Mouse (Mus musculus): ENCODE data around the gene Rxfp3. TPM values are rescaled to one million over a fixed set of nuclear protein-coding genes. Genes with fewer than 3 reads are reported as not detected.

Gene Rxfp3
- polyA plus RNA-seq (2012; rRNA removed), result not detected in 2 replicates

DNA sequence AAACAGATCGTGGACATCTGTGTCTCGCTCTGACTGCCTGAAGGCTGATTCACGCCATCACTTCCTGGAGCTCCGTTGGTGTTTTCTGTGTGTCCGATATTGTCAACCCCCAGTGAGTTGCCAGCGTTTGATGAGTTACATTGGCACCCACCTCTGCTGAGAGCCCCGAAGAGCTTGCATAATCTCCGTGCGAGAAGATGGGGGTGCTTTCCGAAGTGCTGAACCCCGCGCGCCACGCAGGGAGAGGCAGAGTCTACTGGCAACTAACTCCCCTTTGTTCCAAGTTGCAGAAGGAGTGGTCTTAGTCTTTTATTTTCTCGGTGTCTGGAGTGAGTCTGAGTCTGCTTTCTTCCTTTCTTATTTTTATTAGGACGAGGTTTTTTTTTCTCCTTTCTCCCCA lies at the start of gene Rxfp3:
Rxfp3 (minus strand) TSS at position 281 of the 400 bp plus-strand sequence.
- H3K36me3 ChIP-seq (ENCODE audit: control insufficient read depth, insufficient read depth, low read length), result no peaks in the 10 kb centered on the region
- H3K27me3 ChIP-seq (replicated peaks; ENCODE audit: control insufficient read depth, insufficient read depth, low read length), result no peaks in the 10 kb centered on the region
- no peak within 1 kb of the TSS for H3K27ac ChIP-seq (ENCODE audit: insufficient read depth, low read depth, low read length)
- WGBS, result 3% methylated on average over 16 of the region's 16 CpGs
- H3K4me1 ChIP-seq (ENCODE audit: control insufficient read depth, insufficient read depth, low read length), result 0 out of 2 replicates have a peak, but pooled peaks cover 3% of the 10 kb centered on the region
- peak within 1 kb of the TSS; percentile 34 for H3K4me3 ChIP-seq (ENCODE audit: insufficient read depth, low read depth, low read length)
- no peak for TF ChIP-seq CTCF (conservative IDR thresholded peaks at IDR 0.05; ENCODE audit: insufficient read depth, insufficient read length, low read depth, low read length)
- TF ChIP-seq POLR2A (IDR thresholded peaks at IDR 0.05; ENCODE audit: low read depth, low read length), result no peak
- no peak for DNase-seq

DNA sequence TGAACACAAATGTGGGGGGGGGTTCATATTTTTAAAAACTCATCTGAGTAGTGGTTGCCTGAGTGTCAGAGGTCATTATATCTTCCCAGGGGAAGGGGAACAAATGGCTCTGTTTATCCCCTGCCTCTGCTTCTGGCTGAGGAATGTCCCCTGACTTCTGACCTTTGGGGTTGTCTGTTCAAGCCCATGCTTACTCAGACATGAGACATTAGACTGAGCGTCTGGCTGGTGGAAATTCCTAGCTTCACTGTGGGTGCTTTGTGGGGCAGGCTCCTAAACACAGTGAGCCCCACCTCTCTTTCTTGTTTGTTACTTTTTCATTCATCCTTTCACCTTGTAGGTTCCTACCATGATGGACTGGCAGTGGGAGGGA lies 47.2 kb upstream of the Rxfp3 start:
- no peak for DNase-seq
- Histone ChIP-seq H3K4me1 (ENCODE audit: control insufficient read depth, insufficient read depth, low read length) (no peaks in the 10 kb centered on the region), H3K4me3 (ENCODE audit: insufficient read depth, low read depth, low read length) (no peak overlapping the region), H3K36me3 (ENCODE audit: control insufficient read depth, insufficient read depth, low read length) (no peaks in the 10 kb centered on the region), H3K27ac (ENCODE audit: insufficient read depth, low read depth, low read length) (no peak overlapping the region), H3K27me3 (replicated peaks; ENCODE audit: control insufficient read depth, insufficient read depth, low read length) (no peaks in the 10 kb centered on the region)
- WGBS, result 43% methylated on average over 1 of the region's 1 CpGs
- TF ChIP-seq CTCF (conservative IDR thresholded peaks at IDR 0.05; ENCODE audit: insufficient read depth, insufficient read length, low read depth, low read length), result no peak
- no peak for TF ChIP-seq POLR2A (IDR thresholded peaks at IDR 0.05; ENCODE audit: low read depth, low read length)

DNA sequence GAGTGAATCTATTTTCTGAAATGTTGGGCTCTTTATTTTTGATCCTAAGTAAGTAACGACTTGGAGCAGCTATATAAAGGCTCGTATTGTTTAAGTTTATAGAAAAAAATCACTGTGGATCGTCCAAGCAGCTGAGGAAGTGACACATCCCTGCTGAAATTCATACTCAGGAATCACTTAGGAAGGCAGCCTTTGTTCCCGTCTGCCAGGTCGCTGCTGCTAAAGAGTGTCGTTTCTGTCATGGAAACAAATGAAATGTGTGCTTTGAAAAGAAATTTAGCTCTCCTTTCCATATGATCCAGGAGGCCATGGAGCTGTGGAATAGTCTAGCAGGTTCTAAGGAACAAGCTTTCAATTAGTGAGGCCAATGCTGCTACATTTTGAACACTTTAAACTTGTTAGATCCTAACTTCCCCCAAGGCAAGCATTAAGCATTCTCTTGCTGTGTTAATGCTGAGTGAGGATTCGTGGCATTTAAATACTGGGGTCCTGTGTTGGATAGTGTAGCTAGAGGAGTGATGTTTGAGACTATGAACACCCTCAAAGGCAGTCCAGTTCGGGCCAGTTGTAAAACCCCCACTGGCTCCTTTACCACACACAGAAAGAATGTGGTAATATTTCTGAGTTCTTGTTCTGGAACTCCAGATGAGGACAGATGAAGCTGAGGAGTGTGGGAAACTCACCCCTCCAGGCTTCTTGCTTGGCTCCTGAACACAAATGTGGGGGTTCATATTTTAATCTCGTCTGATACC lies 46.6 kb upstream of the Rxfp3 start:
- WGBS, result 33% methylated on average over 9 of the region's 9 CpGs
- TF ChIP-seq POLR2A (IDR thresholded peaks at IDR 0.05; ENCODE audit: low read depth, low read length), result no peak
- TF ChIP-seq CTCF (conservative IDR thresholded peaks at IDR 0.05; ENCODE audit: insufficient read depth, insufficient read length, low read depth, low read length), result no peak
- no peak overlapping the region for H3K4me3 ChIP-seq (ENCODE audit: insufficient read depth, low read depth, low read length)
- no peak for DNase-seq
- no peaks in the 10 kb centered on the region for H3K27me3 ChIP-seq (replicated peaks; ENCODE audit: control insufficient read depth, insufficient read depth, low read length)
- H3K4me1 ChIP-seq (ENCODE audit: control insufficient read depth, insufficient read depth, low read length), result no peaks in the 10 kb centered on the region
- H3K27ac ChIP-seq (ENCODE audit: insufficient read depth, low read depth, low read length), result no peak overlapping the region
- no peaks in the 10 kb centered on the region for H3K36me3 ChIP-seq (ENCODE audit: control insufficient read depth, insufficient read depth, low read length)

DNA sequence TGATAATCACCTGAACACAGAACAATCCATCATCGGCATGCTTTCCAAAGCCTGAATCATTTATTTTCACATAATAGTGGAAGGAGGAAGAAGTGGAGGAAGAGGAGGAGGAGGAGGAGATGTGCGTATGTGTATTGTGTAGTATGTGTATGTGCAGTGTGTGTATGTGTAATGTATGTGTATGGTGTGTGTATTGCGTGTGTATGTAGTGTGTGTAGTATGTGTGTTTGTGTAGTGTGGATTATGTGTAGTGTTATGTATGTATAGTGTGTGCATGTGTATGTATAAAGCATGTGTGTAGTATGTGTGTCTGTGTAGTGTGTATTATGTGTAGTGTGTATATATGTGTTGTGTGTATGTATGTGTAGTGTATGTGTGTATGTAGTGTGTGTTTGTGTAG lies 45.9 kb upstream of the Rxfp3 start:
- H3K27me3 ChIP-seq (replicated peaks; ENCODE audit: control insufficient read depth, insufficient read depth, low read length), result no peaks in the 10 kb centered on the region
- no peak overlapping the region for H3K27ac ChIP-seq (ENCODE audit: insufficient read depth, low read depth, low read length)
- DNase-seq, result no peak
- no peak overlapping the region for H3K4me3 ChIP-seq (ENCODE audit: insufficient read depth, low read depth, low read length)
- TF ChIP-seq POLR2A (IDR thresholded peaks at IDR 0.05; ENCODE audit: low read depth, low read length), result no peak
- H3K4me1 ChIP-seq (ENCODE audit: control insufficient read depth, insufficient read depth, low read length), result no peaks in the 10 kb centered on the region
- no peaks in the 10 kb centered on the region for H3K36me3 ChIP-seq (ENCODE audit: control insufficient read depth, insufficient read depth, low read length)
- 90% methylated on average over 3 of the region's 3 CpGs for WGBS

DNA sequence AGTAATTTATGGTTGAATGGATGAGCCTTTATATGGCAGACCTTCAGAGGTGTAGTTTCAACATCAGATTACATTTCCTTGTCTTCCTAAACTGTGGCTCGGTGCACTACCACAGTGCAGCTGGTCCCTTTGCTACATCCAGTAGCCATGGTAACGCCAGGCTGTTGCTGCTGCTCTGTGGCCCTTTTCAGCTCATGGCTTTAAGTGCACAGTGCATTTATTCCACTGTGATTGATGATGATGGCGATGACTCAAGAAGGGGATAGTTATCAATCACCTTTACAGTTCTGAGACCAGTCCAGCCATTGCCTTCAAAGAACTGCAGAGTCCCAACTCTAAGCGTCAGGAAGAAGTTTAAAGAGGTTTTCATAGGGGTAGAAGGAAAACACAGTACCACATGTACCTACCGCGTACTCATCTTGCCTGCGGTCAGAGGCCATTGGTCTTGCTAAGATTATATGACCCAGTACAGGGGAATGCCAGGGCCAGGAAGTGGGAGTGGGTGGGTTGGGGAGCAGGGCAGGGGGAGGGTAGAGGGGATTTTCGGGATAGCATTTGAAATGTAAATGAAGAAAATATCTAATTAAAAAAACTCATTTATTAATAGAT lies 45.3 kb upstream of the Rxfp3 start:
- no peaks in the 10 kb centered on the region for H3K36me3 ChIP-seq (ENCODE audit: control insufficient read depth, insufficient read depth, low read length)
- H3K27ac ChIP-seq (ENCODE audit: insufficient read depth, low read depth, low read length), result no peak overlapping the region
- H3K4me1 ChIP-seq (ENCODE audit: control insufficient read depth, insufficient read depth, low read length), result no peaks in the 10 kb centered on the region
- no peak for DNase-seq
- no peaks in the 10 kb centered on the region for H3K27me3 ChIP-seq (replicated peaks; ENCODE audit: control insufficient read depth, insufficient read depth, low read length)
- no peak for TF ChIP-seq POLR2A (IDR thresholded peaks at IDR 0.05; ENCODE audit: low read depth, low read length)
- no peak for TF ChIP-seq CTCF (conservative IDR thresholded peaks at IDR 0.05; ENCODE audit: insufficient read depth, insufficient read length, low read depth, low read length)
- 48% methylated on average over 8 of the region's 8 CpGs for WGBS
- no peak overlapping the region for H3K4me3 ChIP-seq (ENCODE audit: insufficient read depth, low read depth, low read length)

DNA sequence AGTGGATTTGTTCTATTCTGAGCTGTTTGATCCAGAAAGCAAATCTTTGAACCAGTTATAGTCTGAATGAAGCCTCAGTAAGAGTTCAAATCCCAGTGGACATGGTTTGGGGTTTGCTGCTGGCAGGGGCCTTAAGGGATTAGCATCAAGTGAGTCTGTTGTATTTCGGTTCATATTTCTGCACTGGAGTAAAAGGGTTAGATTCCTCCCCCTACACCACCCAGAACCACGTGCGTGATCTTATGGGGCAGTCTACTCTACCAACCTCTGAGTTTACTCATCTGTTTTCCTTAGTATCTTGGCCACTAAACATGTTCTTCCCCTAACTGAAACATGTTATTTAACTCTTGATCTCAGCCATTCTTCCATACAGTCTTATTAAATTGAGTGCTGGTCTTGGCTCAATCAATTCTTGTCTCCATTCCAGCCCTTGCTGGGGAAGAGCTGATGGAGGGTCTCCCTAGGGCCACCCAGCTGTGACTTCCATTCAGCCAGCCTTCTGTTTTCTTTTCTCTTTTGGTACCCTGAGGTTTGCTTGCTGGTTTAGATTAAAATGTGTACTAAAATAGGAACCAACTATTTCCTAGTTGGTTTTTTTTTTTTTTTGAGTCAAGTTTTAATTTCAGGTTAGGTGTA lies 38.1 kb upstream of the Rxfp3 start:
- Histone ChIP-seq H3K27ac (ENCODE audit: insufficient read depth, low read depth, low read length) (no peak overlapping the region), H3K27me3 (replicated peaks; ENCODE audit: control insufficient read depth, insufficient read depth, low read length) (no peaks in the 10 kb centered on the region), H3K36me3 (ENCODE audit: control insufficient read depth, insufficient read depth, low read length) (no peaks in the 10 kb centered on the region), H3K4me1 (ENCODE audit: control insufficient read depth, insufficient read depth, low read length) (no peaks in the 10 kb centered on the region), H3K4me3 (ENCODE audit: insufficient read depth, low read depth, low read length) (no peak overlapping the region)
- DNase-seq, result no peak
- 80% methylated on average over 3 of the region's 3 CpGs for WGBS
- no peak for TF ChIP-seq POLR2A (IDR thresholded peaks at IDR 0.05; ENCODE audit: low read depth, low read length)

DNA sequence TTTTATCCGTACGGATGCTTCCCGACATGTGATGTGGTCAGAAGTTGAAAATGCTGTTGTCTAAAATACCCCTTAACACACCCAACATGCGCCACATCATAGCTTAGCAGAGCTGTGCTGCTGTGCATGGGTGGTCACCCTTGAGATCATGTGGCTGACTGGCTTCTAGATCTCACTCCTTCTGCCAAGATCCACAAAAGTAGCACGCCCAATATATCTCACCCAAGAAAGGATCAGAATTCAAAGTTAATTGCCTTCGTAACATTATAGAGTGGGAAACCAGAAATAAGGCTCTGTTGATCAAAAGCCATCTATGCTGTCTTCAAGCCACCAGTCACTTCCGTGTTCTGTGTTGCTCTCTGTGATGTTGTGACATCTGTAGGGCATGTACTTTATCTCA lies 30.1 kb upstream of the Rxfp3 start:
- H3K4me3 ChIP-seq (ENCODE audit: insufficient read depth, low read depth, low read length), result no peak overlapping the region
- TF ChIP-seq CTCF (conservative IDR thresholded peaks at IDR 0.05; ENCODE audit: insufficient read depth, insufficient read length, low read depth, low read length) (no peak), POLR2A (IDR thresholded peaks at IDR 0.05; ENCODE audit: low read depth, low read length) (no peak)
- no peak for DNase-seq
- H3K27ac ChIP-seq (ENCODE audit: insufficient read depth, low read depth, low read length), result no peak overlapping the region
- WGBS, result 68% methylated on average over 7 of the region's 7 CpGs
- H3K4me1 ChIP-seq (ENCODE audit: control insufficient read depth, insufficient read depth, low read length), result peaks cover 6% of the 10 kb centered on the region; the same call in 1 of the 2 replicates
- no peaks in the 10 kb centered on the region for H3K27me3 ChIP-seq (replicated peaks; ENCODE audit: control insufficient read depth, insufficient read depth, low read length)
- no peaks in the 10 kb centered on the region for H3K36me3 ChIP-seq (ENCODE audit: control insufficient read depth, insufficient read depth, low read length)
